8 mouse cellular contexts compared by ENCODE assay signal in the genomic region with DNA sequence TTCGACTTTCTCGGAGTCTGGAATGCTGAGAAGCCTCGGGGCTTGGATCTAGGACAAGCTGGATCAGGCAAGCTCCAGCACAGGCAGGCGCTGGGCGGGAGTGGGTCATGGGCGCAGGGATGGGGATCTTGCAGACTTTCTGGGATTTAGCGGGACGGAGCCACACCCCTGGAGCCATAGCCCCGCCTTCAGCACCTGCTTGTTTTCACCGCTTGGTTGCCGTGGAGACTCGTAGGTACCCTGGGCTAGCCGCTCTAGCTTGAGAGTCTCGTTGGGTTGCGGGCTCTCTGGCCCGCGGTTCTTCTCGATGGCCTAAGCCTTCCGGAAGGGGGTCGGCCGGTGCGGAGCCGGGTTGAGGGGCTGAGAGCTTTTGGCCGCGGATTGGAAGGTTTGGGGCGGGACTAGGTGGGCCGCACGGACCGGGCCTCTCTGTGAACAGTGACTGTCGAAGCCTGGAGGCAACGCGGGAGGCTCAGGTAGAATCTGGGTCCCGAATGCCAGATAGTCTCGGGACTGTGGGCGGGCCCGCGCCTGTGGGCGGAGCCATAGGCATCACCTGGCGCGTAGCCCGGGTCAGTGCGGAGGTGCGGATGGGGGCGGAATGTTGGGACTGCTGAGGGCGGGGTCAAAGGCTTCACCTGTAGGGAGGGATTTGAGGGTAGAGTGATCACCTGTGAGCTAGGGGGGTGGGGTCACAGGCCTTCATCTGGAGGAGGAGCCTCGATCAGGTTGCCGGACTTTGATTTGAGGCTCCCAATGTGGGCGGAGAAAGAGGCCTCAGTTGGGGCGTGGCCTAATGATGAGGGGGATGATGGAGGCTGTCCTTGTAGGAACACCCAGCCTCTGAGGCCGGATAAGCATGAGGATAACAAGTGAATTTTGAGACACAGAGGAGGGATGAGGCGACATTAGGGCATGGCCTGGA. TPM values are rescaled to one million over a fixed set of nuclear protein-coding genes. Genes with fewer than 3 reads are reported as not detected.
DNase-seq lines count a peak whose midpoint lies in the region; ATAC-seq lines count a peak whose summit lies in the region.

No protein-coding gene starts in this region.

- H3K27ac ChIP-seq in embryonic facial prominence, embryonic 10.5 days (replicated peaks), result peak overlapping the region; percentile 79
- peak overlapping the region; percentile 73 for H3K27ac ChIP-seq in intestine, embryonic 14.5 days (ENCODE audit: low read depth)

- H3K9me3 ChIP-seq in embryonic facial prominence, embryonic 10.5 days, result no peaks in the 10 kb centered on the region
- no peaks in the 10 kb centered on the region for H3K9me3 ChIP-seq in intestine, embryonic 14.5 days (ENCODE audit: control insufficient read depth, low read length)

- H3K27me3 ChIP-seq in embryonic facial prominence, embryonic 10.5 days (replicated peaks; ENCODE audit: low read depth, poor library complexity, severe bottlenecking), result peaks cover 46% of the 10 kb centered on the region
- H3K27me3 ChIP-seq in intestine, embryonic 14.5 days (replicated peaks; ENCODE audit: control insufficient read depth, insufficient read depth, low read length), result peaks cover 12% of the 10 kb centered on the region; the same call in 1 of the 2 replicates

- WGBS in embryonic facial prominence, embryonic 10.5 days, result under 1% methylated on average over 51 of the region's 51 CpGs
- under 1% methylated on average over 51 of the region's 51 CpGs for WGBS in intestine, embryonic 14.5 days

- H3K4me3 ChIP-seq in embryonic facial prominence, embryonic 10.5 days, result peak overlapping the region; percentile 71
- peak overlapping the region; percentile 50 for H3K4me3 ChIP-seq in intestine, embryonic 14.5 days (ENCODE audit: low read depth, low read length)

- H3K4me1 ChIP-seq in embryonic facial prominence, embryonic 10.5 days, result peaks cover 33% of the 10 kb centered on the region
- peaks cover 6% of the 10 kb centered on the region; the same call in 1 of the 2 replicates for H3K4me1 ChIP-seq in intestine, embryonic 14.5 days (replicated peaks; ENCODE audit: control insufficient read depth, insufficient read depth, low read length)

- peak; percentile 90 for DNase-seq in adrenal gland, adult 8-10 months
- peak; percentile 90 for DNase-seq in embryonic facial prominence, embryonic 10.5 days (ENCODE audit: low spot score)
- DNase-seq in gastrocnemius, postnatal 4 days (ENCODE audit: low spot score in 2 of 2), result peak; percentile 43 to 79
- DNase-seq in intestine, embryonic 14.5 days (ENCODE audit: low spot score), result peak; percentile 99
- DNase-seq in left cerebral cortex, adult 9 months (ENCODE audit: low spot score in 2 of 2), result peak; percentile 92 to 96
- DNase-seq in right cerebral cortex, adult 18-20 months, result peak; percentile 93
- peak; percentile 66 for DNase-seq in urinary bladder, postnatal 10 days (ENCODE audit: low spot score)

- no peaks in the 10 kb centered on the region for H3K36me3 ChIP-seq in embryonic facial prominence, embryonic 10.5 days (replicated peaks)
- no peaks in the 10 kb centered on the region for H3K36me3 ChIP-seq in intestine, embryonic 14.5 days (ENCODE audit: control insufficient read depth, insufficient read depth, low read length)

- H3K9ac ChIP-seq in intestine, embryonic 14.5 days (ENCODE audit: low read length), result peak overlapping the region; percentile 36

- peak overlapping the region; percentile 82 for H3K4me2 ChIP-seq in intestine, embryonic 14.5 days (ENCODE audit: low read length)

- peak; percentile 80 for ATAC-seq in intestine, embryonic 14.5 days (replicated peaks; ENCODE audit: low FRiP score, low TSS enrichment, low read depth)
- peak; percentile 53 for ATAC-seq in megakaryocyte, adult 5-6 weeks (ENCODE audit: poor library complexity, severe bottlenecking)

RNA-seq across cellular contexts. Expression of a gene that starts 0.9 kb away (rescaled TPM):
- 100 to 1,000 TPM; 141 to 186 (median 160) TPM for total RNA-seq in adrenal gland, adult 8-10 months (2022)
- 21.8 and 30.7 TPM in 2 replicates for polyA plus RNA-seq in embryonic facial prominence, embryonic 10.5 days (2016; fragmentation: Nextera tagmentation; extraction: Ambion mirVana)
- 10 to 100 TPM; 51.7 to 52.8 TPM for total RNA-seq in gastrocnemius, postnatal 4 days (2021)
- polyA plus RNA-seq in intestine, embryonic 14.5 days (2014; fragmentation: Nextera tagmentation; extraction: Ambion mirVana), result 15.8 and 20.0 TPM in 2 replicates
- total RNA-seq in megakaryocyte, adult 5-6 weeks (2015), result 1.5 and 2.0 TPM in 2 replicates
- total RNA-seq in megakaryocyte, adult 5-6 weeks (2017), result 2.8 and 3.9 TPM in 2 replicates

RNA-seq across cellular contexts. Expression of a gene that starts 3.2 kb away (rescaled TPM):
- total RNA-seq in adrenal gland, adult 8-10 months (2022), result 1 to 10 TPM in 1 of 4 experiments, under 1 TPM in 3; 0.40 to 1.3 (median 0.49) TPM
- polyA plus RNA-seq in embryonic facial prominence, embryonic 10.5 days (2016; fragmentation: Nextera tagmentation; extraction: Ambion mirVana), result 0.15 TPM in 1 of 2 replicates, not detected in the other
- total RNA-seq in gastrocnemius, postnatal 4 days (2021), result under 1 TPM; 0.26 to 0.29 TPM
- polyA plus RNA-seq in intestine, embryonic 14.5 days (2014; fragmentation: Nextera tagmentation; extraction: Ambion mirVana), result not detected in 2 replicates
- not detected in 2 replicates for total RNA-seq in megakaryocyte, adult 5-6 weeks (2015)
- total RNA-seq in megakaryocyte, adult 5-6 weeks (2017), result 0.11 TPM in 1 of 2 replicates, not detected in the other

RNA-seq across cellular contexts. Expression of a gene that starts 11.0 kb away (rescaled TPM):
- 1 to 10 TPM; 5.1 to 7.0 (median 5.8) TPM for total RNA-seq in adrenal gland, adult 8-10 months (2022)
- 0.52 and 0.54 TPM in 2 replicates for polyA plus RNA-seq in embryonic facial prominence, embryonic 10.5 days (2016; fragmentation: Nextera tagmentation; extraction: Ambion mirVana)
- under 1 TPM in 1 of 2 experiments, not detected in 1; 0.21 TPM for total RNA-seq in gastrocnemius, postnatal 4 days (2021)
- 0.83 and 1.6 TPM in 2 replicates for polyA plus RNA-seq in intestine, embryonic 14.5 days (2014; fragmentation: Nextera tagmentation; extraction: Ambion mirVana)
- total RNA-seq in megakaryocyte, adult 5-6 weeks (2015), result 1.7 and 1.8 TPM in 2 replicates
- 0.57 and 0.99 TPM in 2 replicates for total RNA-seq in megakaryocyte, adult 5-6 weeks (2017)

RNA-seq across cellular contexts. Expression of a gene that starts 22.3 kb away (rescaled TPM):
- 100 to 1,000 TPM; 116 to 141 (median 124) TPM for total RNA-seq in adrenal gland, adult 8-10 months (2022)
- polyA plus RNA-seq in embryonic facial prominence, embryonic 10.5 days (2016; fragmentation: Nextera tagmentation; extraction: Ambion mirVana), result 249 and 260 TPM in 2 replicates
- 10 to 100 TPM; 71.4 to 72.1 TPM for total RNA-seq in gastrocnemius, postnatal 4 days (2021)
- polyA plus RNA-seq in intestine, embryonic 14.5 days (2014; fragmentation: Nextera tagmentation; extraction: Ambion mirVana), result 273 and 286 TPM in 2 replicates
- 65.1 and 73.6 TPM in 2 replicates for total RNA-seq in megakaryocyte, adult 5-6 weeks (2015)
- 50.5 and 78.3 TPM in 2 replicates for total RNA-seq in megakaryocyte, adult 5-6 weeks (2017)

RNA-seq across cellular contexts. Expression of a gene that starts 26.9 kb away (rescaled TPM):
- 10 to 100 TPM; 72.6 to 87.3 (median 82.3) TPM for total RNA-seq in adrenal gland, adult 8-10 months (2022)
- 76.9 and 80.7 TPM in 2 replicates for polyA plus RNA-seq in embryonic facial prominence, embryonic 10.5 days (2016; fragmentation: Nextera tagmentation; extraction: Ambion mirVana)
- 10 to 100 TPM; 30.3 to 33.1 TPM for total RNA-seq in gastrocnemius, postnatal 4 days (2021)
- polyA plus RNA-seq in intestine, embryonic 14.5 days (2014; fragmentation: Nextera tagmentation; extraction: Ambion mirVana), result 102 and 103 TPM in 2 replicates
- total RNA-seq in megakaryocyte, adult 5-6 weeks (2015), result 47.1 and 48.5 TPM in 2 replicates
- 42.8 and 68.8 TPM in 2 replicates for total RNA-seq in megakaryocyte, adult 5-6 weeks (2017)

Comparison
In these comparisons a context has a peak if more than half of its experiments do, and no peak if none do; other contexts are left out.
1. Peak in every context shown above with its lines: DNase-seq, ATAC-seq, H3K4me3 ChIP-seq and H3K27ac ChIP-seq.
2. RNA of a gene that starts 0.9 kb away (total RNA-seq): 141 to 186 TPM in adrenal gland, adult 8-10 months and 51.7 to 52.8 TPM in gastrocnemius, postnatal 4 days; 1.5 to 3.9 TPM in megakaryocyte, adult 5-6 weeks; every median in the first group is over 10 times any median in the second.